Mouse (Mus musculus) Patski (cell line): Measurements from ENCODE around the gene Gnb2. TPM values are rescaled to one million over a fixed set of nuclear protein-coding genes. Genes with fewer than 3 reads are reported as not detected.

Source experiments
- ATAC-seq: fragments of 100-300 bp; one replicate; pipeline ENCODE4 v1.8.0; 2021
- CTCF ChIA-PET: fragments of 350-600 bp; sonication (Branson Sonifier 250); formaldehyde crosslinking; loops from one replicate; lab custom pipeline; 2022; ENCODE audit warnings: inconsistent platforms; lab: Charles Lee
- POLR2A ChIA-PET: fragments of 350-600 bp; sonication (Branson Sonifier 250); formaldehyde crosslinking; loops from one replicate; lab custom pipeline; 2022; ENCODE audit warnings: antibody characterized with exemption, inconsistent platforms; lab: Charles Lee
- DNase-seq: peaks from one replicate; pipeline ENCODE4 v3.0.0-alpha.2; 2011; ENCODE audit warnings: low read depth, low spot score
- H3K27me3 ChIP-seq: fragments of 371-371 bp; one replicate; pipeline ENCODE4 v1.5.1; 2021
- CTCF ChIP-seq: fragments of 100-300 bp; IDR thresholded peaks from one replicate; pipeline ENCODE4 v1.5.1; 2021
- in situ Hi-C: fragments of 300-500 bp; cut with MboI; formaldehyde crosslinking; loops from 3 replicates; pipeline ENCODE4 v1.11.1; 2018; ENCODE audit warnings: low pct_unique_long_range_greater_than_20kb, mixed read lengths
- polyA plus RNA-seq: library from polyadenylated mRNA; unstranded; gene quantifications from one replicate; pipeline ENCODE4 v1.2.3, GENCODE M21; 2021

Gnb2 gene
- polyA plus RNA-seq, 1 experiment from 2014 or later: 963 TPM

GRCm38 (mm10) chr5:137530588-137531413, 2.5 kb downstream of the Gnb2 start:
- DNase-seq: no peak
- POLR2A ChIA-PET: interaction anchor here (0.8 to 3.2 kb wide), 12 partner anchors 11 to 116 kb away, joined by 3 to 9 read pairs (median 5); partner anchors contain the start of genes Gigyf1, Irs3 and Mospd3
- CTCF ChIA-PET: interaction anchor here (1.7 to 3.7 kb wide), 3 partner anchors 12 to 29 kb away, joined by 5 to 17 read pairs (median 11); partner anchors contain the start of genes Gigyf1 and Pop7
- in situ Hi-C loops: loop anchor here (5.0 kb wide), 3 partner anchors 72 to 232 kb away; partner anchors contain the start of gene Mospd3
- no peak for TF ChIP-seq CTCF
- ATAC-seq: peak; percentile 14
- H3K27me3 ChIP-seq: no peaks in the 10 kb centered on the region

- ChIA-PET POLR2A (interaction anchor here (0.6 to 3.2 kb wide), 5 partner anchors 7 to 71 kb away, joined by 3 to 9 read pairs (median 6); partner anchors contain the start of genes Gigyf1 and Mospd3), CTCF (interaction anchor here (3.7 kb wide), 1 partner anchor 11 kb away, joined by 17 read pairs; the partner anchor contains the start of gene Gigyf1)
- no peak for DNase-seq
- TF ChIP-seq CTCF: no peak
- in situ Hi-C loops: loop anchor here (5.0 kb wide), 3 partner anchors 72 to 232 kb away; partner anchors contain the start of gene Mospd3
- no peak for ATAC-seq
- no peaks in the 10 kb centered on the region for H3K27me3 ChIP-seq
Measured at GRCm38 (mm10) chr5:137530075-137530474, 3.2 kb downstream of the Gnb2 start.

- DNase-seq (no peak), ATAC-seq (no peak)
- in situ Hi-C loops: no loop called here
- POLR2A ChIA-PET: interaction anchor here (0.5 to 2.4 kb wide), 5 partner anchors 8 to 18 kb away, joined by 3 to 9 read pairs (median 5); partner anchors contain the start of gene Gigyf1
- CTCF ChIA-PET: interaction anchor here (3.7 kb wide), 1 partner anchor 10 kb away, joined by 17 read pairs; the partner anchor contains the start of gene Gigyf1
- no peaks in the 10 kb centered on the region for H3K27me3 ChIP-seq
- no peak for TF ChIP-seq CTCF
Measured at GRCm38 (mm10) chr5:137529221-137529995, 3.9 kb downstream of the Gnb2 start.

- in situ Hi-C loops: no loop called here
- CTCF ChIA-PET: interaction anchor here (1.1 to 3.7 kb wide), 2 partner anchors 9 to 14 kb away, joined by 3 to 17 read pairs; partner anchors contain the start of gene Gigyf1
- TF ChIP-seq CTCF: no peak
- DNase-seq (no peak), ATAC-seq (no peak)
- POLR2A ChIA-PET: interaction anchor here (2.4 kb wide), 1 partner anchor 9 kb away, joined by 9 read pairs; the partner anchor contains the start of gene Gigyf1
- H3K27me3 ChIP-seq: no peaks in the 10 kb centered on the region
Measured at GRCm38 (mm10) chr5:137528247-137528968, 4.9 kb downstream of the Gnb2 start.

GRCm38 (mm10) chr5:137527413-137527812, 5.9 kb downstream of the Gnb2 start:
- POLR2A ChIA-PET: interaction anchor here (1.1 to 1.6 kb wide), 2 partner anchors 9 to 11 kb away, joined by 3 to 4 read pairs; partner anchors contain the start of gene Gigyf1

GRCm38 (mm10) chr5:137526192-137526936, 6.9 kb downstream of the Gnb2 start:
- no peaks in the 10 kb centered on the region for H3K27me3 ChIP-seq
- no peak for TF ChIP-seq CTCF
- in situ Hi-C loops: no loop called here
- ChIA-PET POLR2A (interaction anchor here (1.0 to 1.6 kb wide), 4 partner anchors 9 to 85 kb away, joined by 3 to 4 read pairs (median 4); no protein-coding TSS in a partner anchor), CTCF (interaction anchor here (0.6 to 1.7 kb wide), 4 partner anchors 10 to 223 kb away, joined by 3 to 5 read pairs (median 4); no protein-coding TSS in a partner anchor)
- ATAC-seq (no peak), DNase-seq (no peak)

More at GRCm38 (mm10) chr5:137527413-137527812, 5.9 kb downstream of the Gnb2 start:
- ATAC-seq (no peak), DNase-seq (no peak)
- no peak for TF ChIP-seq CTCF
- in situ Hi-C loops: no loop called here
- H3K27me3 ChIP-seq: no peaks in the 10 kb centered on the region
- CTCF ChIA-PET: no interaction called here

- TF ChIP-seq CTCF: no peak
- H3K27me3 ChIP-seq: no peaks in the 10 kb centered on the region
- DNase-seq (no peak), ATAC-seq (no peak)
- CTCF ChIA-PET: interaction anchor here (1.3 to 1.7 kb wide), 3 partner anchors 9 to 13 kb away, joined by 3 to 5 read pairs (median 5); no protein-coding TSS in a partner anchor
- in situ Hi-C loops: no loop called here
- POLR2A ChIA-PET: interaction anchor here (1.0 to 1.1 kb wide), 2 partner anchors 13 to 14 kb away, joined by 3 to 4 read pairs; no protein-coding TSS in a partner anchor
Measured at GRCm38 (mm10) chr5:137525511-137525910, 7.8 kb downstream of the Gnb2 start.

- POLR2A ChIA-PET: interaction anchor here (2.4 kb wide), 1 partner anchor 7 kb away, joined by 12 read pairs; no protein-coding TSS in a partner anchor
- ATAC-seq (no peak), DNase-seq (no peak)
- TF ChIP-seq CTCF: no peak
- H3K27me3 ChIP-seq: no peaks in the 10 kb centered on the region
- CTCF ChIA-PET: interaction anchor here (3.6 kb wide), 1 partner anchor 12 kb away, joined by 17 read pairs; no protein-coding TSS in a partner anchor
- in situ Hi-C loops: no loop called here
Measured at GRCm38 (mm10) chr5:137524671-137525070, 8.6 kb downstream of the Gnb2 start.
